In the genomic region with DNA sequence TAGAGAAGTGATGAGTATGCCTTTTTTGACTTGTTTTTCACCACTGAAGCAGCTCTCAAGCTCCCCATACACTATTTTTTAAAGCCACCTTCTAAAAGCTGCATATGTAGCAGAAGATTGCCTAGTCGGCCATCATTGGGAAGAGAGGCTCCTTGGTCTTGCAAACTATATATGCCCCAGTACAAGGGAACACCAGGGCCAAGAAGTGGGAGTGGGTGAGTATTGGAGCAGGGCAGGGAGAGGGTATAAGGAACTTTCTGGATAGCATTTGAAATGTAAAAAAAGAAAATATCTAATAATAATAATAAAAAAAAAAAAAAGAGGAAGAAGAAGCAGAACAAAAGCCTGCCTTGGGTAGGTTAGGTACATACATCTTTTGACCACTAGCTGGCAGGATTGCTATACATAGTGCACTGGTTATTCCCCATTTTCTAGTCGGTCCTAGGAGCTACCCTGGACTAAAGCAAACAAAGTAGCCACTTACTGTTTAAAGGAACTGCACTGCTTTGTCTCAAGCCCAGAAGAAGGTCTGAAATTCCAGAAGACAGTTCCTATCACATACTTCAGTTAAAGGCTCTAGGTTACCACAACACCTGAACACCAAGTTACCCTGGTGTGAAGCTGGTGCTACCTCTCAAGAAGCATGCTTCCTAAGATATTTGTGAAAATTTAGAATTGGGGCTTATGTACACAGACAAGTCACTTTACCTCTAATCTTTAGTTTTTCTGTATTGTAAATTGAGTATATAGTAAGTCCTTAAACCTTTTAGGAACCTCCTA, we compare ENCODE assay signal across 8 mouse cellular contexts.
DNase-seq lines count a peak whose midpoint lies in the region; ATAC-seq and TF ChIP-seq lines count a peak whose summit lies in the region.

No protein-coding gene starts in this region.

- no peaks in the 10 kb centered on the region for H3K9me3 ChIP-seq in forebrain, postnatal 0 days (ENCODE audit: low read length)
- no peaks in the 10 kb centered on the region for H3K9me3 ChIP-seq in neural tube, embryonic 15.5 days (replicated peaks)

- H3K4me1 ChIP-seq in forebrain, postnatal 0 days (ENCODE audit: insufficient read depth): no peaks in the 10 kb centered on the region
- H3K4me1 ChIP-seq in neural tube, embryonic 15.5 days: no peaks in the 10 kb centered on the region

- no peaks in the 10 kb centered on the region for H3K27me3 ChIP-seq in forebrain, postnatal 0 days (ENCODE audit: insufficient read depth, low read length)
- no peaks in the 10 kb centered on the region for H3K27me3 ChIP-seq in neural tube, embryonic 15.5 days (replicated peaks)

- peak; percentile 2 to 10 for DNase-seq in left cerebral cortex, adult 18-20 months (ENCODE audit: low spot score in 2 of 2)
- DNase-seq in left cerebral cortex, adult 8-10 months (ENCODE audit: low spot score in 2 of 2): no peak
- peak; percentile 9 for DNase-seq in MN1 (ENCODE audit: low spot score)
- DNase-seq in forebrain, postnatal 0 days: no peak
- peak; percentile 21 to 31 for DNase-seq in kidney, postnatal 36 days
- DNase-seq in cerebellum, postnatal 25 days: no peak
- no peak for DNase-seq in cerebellum, adult 11-12 months

- H3K27ac ChIP-seq in forebrain, postnatal 0 days (ENCODE audit: low read depth, low read length): no peak overlapping the region
- no peak overlapping the region for H3K27ac ChIP-seq in neural tube, embryonic 15.5 days (replicated peaks)

- no peak overlapping the region for H3K9ac ChIP-seq in forebrain, postnatal 0 days
- no peak overlapping the region for H3K9ac ChIP-seq in neural tube, embryonic 15.5 days (replicated peaks)

- no peak overlapping the region for H3K4me2 ChIP-seq in forebrain, postnatal 0 days (ENCODE audit: low read depth)
- H3K4me2 ChIP-seq in neural tube, embryonic 15.5 days: no peak overlapping the region

- no peaks in the 10 kb centered on the region for H3K36me3 ChIP-seq in forebrain, postnatal 0 days (ENCODE audit: insufficient read depth)
- no peaks in the 10 kb centered on the region for H3K36me3 ChIP-seq in neural tube, embryonic 15.5 days

- H3K4me3 ChIP-seq in forebrain, postnatal 0 days (ENCODE audit: low read depth, low read length): no peak overlapping the region
- no peak overlapping the region for H3K4me3 ChIP-seq in neural tube, embryonic 15.5 days (replicated peaks)

- WGBS in forebrain, postnatal 0 days: 31% methylated on average over 2 of the region's 2 CpGs
- whole genome bisulfite sequencing in neural tube, embryonic 15.5 days: 43% methylated on average over 2 of the region's 2 CpGs

- peak; percentile 45; the same call in 1 of the 2 replicates for TF ChIP-seq CTCF in forebrain, postnatal 0 days (IDR thresholded peaks at IDR 0.05; ENCODE audit: low read depth)

- ATAC-seq in forebrain, postnatal 0 days: peak; percentile 58; the same call in 1 of the 2 replicates
- 0 out of 2 replicates have a peak, but pooled peaks have one; percentile 38 for ATAC-seq in neural tube, embryonic 15.5 days (ENCODE audit: low FRiP score)

Comparison
In these comparisons a context has a peak if more than half of its experiments do, and no peak if none do; other contexts are left out.
1. DNase-seq: peak in left cerebral cortex, adult 18-20 months (2 of 2), MN1 (single experiment) and kidney, postnatal 36 days (2 of 2); none in left cerebral cortex, adult 8-10 months (0 of 2), forebrain, postnatal 0 days (single experiment), cerebellum, postnatal 25 days (0 of 2) and cerebellum, adult 11-12 months (single experiment).